Mouse (Mus musculus) erythroid progenitor cell, adult 5-6 weeks (primary cell): ENCODE measurements around the gene Itga9. TPM values are rescaled to one million over a fixed set of nuclear protein-coding genes. Genes with fewer than 3 reads are reported as not detected.

Source experiments
- ATAC-seq: replicated peaks from 2 replicates; pipeline ENCODE4 v1.8.0; 2016; ENCODE audit warnings: moderate number of reproducible peaks, mild to moderate bottlenecking, moderate TSS enrichment, inconsistent platforms; ENCODE audit not compliant: poor library complexity, low FRiP score, severe bottlenecking
- total RNA-seq, 2 experiments: library from RNA; stranded (forward) in 1 of 2; stranded (reverse) in 1 of 2; fragments of 150-400 nt in 1 of 2; fragments of 186-747, 209-891 nt in 1 of 2; gene quantifications; 2 replicates each; pipeline versions ENCODE4 v1.2.3 to v1.2.4; 2015 to 2017; ENCODE audit warnings: low replicate concordance in 2 of 2

Itga9 gene
- total RNA-seq, 2 experiments from 2014 or later: 1.6 to 2.9 TPM

DNA sequence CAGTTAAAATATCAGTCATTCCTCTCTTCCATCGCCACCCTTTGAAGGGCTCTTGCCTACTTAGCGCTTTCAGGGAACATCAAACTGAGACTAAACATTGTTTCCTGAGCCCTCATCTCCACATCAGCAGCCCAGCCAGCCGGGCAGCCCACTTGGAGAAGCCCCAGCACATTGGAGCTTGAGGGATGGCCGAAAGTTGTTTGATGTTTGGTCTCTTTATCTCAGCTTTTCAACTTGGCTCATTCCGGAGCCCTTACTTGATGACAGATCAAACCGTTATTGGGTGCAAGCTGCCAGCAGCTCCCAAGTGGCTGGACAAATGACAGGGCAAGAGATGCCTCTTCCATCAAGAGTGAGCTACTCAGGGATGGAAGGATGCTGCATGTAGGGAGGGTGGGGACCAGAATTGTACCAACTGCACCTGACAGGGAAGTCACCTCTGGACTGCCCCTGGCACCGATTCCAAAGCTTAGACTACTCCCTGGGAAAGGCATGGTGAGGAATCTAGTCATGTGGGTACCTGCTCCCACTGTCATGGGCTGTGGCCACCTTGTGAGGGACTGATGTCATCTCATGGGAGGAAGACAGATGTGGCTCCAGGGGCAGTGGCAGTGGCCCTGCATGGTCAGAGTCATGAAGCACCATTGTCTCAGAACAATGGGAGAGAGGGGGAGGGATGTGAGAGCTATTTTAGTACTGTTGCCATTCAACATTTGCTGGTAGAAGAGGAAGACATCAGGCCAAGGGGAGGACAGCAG is 232.6 kb downstream of the Itga9 start:
- ATAC-seq: no peak

GRCm38 (mm10) chr9:118841247-118841646 is 234.8 kb downstream of the Itga9 start:
- no peak for ATAC-seq

GRCm38 (mm10) chr9:118841907-118842432 is 235.5 kb downstream of the Itga9 start:
- ATAC-seq: no peak

- ATAC-seq: no peak
These were observed 237.2 kb downstream of the Itga9 start for GRCm38 (mm10) chr9:118843711-118844110.

GRCm38 (mm10) chr9:118845003-118845402 is 238.5 kb downstream of the Itga9 start:
- no peak for ATAC-seq

GRCm38 (mm10) chr9:118846766-118847165 is 240.3 kb downstream of the Itga9 start:
- no peak for ATAC-seq

DNA sequence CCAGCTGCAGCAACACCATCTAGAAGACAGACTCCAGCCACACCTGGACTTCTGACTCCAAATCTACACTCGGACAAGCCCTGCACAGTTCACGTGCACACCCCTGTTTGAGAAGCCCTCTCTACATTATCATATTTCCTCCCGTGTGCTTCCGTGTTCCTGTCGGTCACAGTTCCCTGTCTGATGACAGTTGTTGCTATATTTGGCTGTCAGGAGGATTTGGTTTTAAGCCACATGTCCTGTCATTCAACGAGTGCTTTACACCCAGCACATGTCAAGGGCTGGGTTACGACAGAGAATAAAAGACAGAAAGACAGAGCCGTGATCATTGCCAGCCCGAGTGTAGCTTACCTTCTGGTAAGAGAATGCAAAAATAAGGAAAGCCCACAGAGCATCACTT is 250.2 kb downstream of the Itga9 start:
- no peak for ATAC-seq

DNA sequence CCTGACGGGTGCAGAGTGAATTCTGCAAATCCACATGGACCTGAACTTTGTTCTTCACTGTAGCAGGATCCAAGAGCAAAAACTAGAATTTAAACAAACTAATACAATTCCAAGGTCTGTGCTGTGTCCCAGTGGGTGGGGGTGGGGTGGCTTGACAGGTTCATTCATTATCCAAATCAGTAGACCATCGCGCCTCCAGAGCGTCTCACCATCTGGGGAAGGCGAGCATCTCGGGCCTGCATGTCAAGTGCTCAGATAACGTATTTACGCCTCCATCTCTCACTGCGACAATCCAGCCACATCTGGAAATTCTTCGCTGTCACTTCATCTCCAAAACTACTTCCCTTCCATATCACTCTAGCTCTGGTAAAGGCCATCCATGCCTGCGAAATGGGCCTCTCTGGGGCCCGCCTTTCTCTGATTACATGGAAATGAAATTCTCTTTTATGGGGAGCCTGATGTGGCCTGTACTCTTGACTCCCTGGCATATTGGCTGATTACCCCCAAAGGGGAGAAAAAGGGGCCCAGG is 254.2 kb downstream of the Itga9 start:
- ATAC-seq: no peak

DNA sequence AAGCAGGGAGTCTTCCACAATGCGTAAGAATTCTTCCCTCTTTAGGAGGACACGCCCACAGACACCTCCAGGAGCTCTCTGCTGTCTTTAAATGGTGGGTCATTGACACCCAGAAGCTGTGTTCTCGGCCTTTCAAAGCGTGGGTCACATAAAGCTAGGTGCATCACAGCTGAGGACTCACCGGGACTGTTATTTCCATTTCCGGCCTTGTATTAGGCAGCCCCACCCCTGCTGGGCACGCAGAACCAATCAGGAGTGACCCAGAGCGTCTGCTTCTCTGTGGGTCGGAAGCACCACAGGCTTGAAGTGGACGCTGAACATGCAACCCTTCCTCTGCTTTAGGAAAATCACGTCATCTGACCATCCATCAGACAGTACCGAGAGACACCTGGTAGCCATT is 255.7 kb downstream of the Itga9 start:
- ATAC-seq: no peak

GRCm38 (mm10) chr9:118862852-118863260 is 256.4 kb downstream of the Itga9 start:
- ATAC-seq: no peak

DNA sequence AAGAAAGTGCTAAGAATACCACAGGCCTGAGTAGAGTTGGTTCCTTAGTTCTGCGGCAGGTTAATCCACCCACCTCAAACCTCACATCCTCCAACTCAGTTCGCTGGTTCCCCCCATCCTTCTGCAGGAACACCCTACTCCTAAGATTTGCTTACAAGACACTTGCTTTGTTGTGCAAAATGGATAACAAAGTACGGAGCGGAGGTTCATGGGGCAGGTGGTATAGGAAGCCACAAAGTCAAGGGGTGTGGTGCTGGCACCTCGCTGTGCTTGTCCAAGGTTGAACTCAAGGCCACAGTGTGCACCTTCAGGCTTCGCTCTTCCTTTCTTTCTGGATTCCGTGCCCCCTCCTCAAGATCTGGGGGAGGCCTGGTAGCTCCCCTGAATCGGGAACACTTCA is 257.0 kb downstream of the Itga9 start:
- ATAC-seq: no peak

DNA sequence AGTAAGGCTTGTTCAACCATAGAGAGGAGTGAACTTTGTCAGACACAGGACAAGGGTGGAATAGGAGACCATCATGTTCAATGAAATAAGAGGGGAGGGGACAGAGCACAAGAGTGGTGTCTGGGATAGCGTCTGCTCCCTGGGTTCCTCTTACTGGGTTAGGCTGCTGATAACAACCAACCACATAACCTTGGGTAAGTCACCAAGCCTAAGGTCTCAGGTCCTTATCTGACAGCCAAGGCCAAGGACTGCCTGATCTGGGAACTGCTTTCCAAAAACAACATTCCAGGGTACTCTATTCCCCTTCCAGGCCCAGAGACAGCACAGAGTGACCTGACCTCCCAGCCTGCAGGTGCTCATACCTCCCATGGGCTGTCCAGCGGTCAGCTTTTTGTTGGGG is 260.5 kb downstream of the Itga9 start:
- ATAC-seq: no peak

DNA sequence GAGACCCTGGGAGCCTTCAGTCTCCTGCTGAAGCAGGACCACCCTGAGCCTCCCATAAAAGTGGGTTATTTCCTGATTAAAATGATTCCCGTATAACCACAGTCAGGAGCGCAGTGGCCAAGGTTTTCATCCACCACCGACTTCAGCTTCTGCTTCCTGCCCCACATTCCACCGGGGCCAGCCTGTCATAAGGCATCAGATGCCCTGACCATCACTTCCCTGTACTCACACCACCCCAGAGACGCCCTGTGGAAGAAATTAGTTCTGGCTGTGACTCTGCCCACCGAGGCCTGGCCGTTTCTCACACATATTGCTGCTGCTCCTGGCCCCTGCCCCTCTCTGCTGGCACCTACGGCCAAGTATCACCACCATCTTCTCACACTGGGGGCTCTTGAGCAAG is 261.4 kb downstream of the Itga9 start:
- ATAC-seq: no peak

DNA sequence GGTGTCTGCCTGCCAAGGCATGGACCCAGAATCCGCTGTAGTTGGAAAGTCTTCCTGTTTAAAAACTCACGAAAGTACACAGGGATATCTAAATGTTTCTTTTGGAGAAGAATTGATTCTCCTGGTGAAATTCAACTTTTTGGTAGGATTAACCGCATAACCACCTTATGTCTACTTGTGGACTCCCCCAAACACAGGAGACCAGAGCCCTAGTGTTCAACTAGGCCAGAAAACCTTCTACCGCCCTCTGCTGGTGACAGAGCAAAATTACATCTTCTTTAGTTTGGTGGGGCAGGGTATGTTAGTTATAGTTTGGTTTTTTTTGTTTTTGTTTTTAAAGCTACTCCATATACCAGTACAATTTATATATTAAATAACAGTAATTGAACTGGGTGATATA is 264.6 kb downstream of the Itga9 start:
- no peak for ATAC-seq

GRCm38 (mm10) chr9:118873031-118873430 is 266.5 kb downstream of the Itga9 start:
- no peak for ATAC-seq

GRCm38 (mm10) chr9:118873596-118873995 is 267.1 kb downstream of the Itga9 start:
- no peak for ATAC-seq

GRCm38 (mm10) chr9:118875705-118876104 is 269.2 kb downstream of the Itga9 start:
- no peak for ATAC-seq

- no peak for ATAC-seq
These were observed 270.4 kb downstream of the Itga9 start for GRCm38 (mm10) chr9:118876902-118877301.

DNA sequence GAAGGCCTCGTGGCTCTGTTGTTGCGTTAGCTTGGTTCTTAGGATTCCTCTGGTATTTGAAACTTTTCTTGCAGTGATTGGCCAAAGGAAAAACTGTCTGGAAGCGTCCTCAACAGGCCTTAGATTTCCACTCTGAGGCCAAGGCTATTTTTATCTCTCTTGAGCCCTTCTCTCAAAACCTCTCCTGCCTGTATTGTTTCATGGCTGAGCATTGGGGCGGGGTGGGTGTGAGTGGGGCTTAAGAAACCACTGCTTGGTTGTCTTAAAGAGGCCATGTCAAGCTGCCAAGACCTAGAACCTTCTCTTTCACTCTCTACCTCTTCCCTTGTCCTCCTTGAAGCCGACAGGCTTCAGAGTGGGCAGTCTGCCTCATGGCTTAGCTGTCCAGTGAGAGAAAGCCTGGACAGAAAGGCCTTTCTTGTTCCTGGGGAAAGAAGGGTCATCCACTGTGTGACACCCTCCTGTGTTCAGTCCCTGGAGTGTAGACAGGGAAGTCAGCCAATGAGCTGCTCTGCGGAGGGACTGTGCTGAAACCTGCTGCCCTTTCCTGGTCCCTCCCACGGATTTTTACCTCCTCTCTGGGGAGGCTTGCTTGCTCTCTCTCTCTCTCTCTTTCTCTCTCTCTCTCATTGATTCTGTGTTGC is 271.0 kb downstream of the Itga9 start:
- ATAC-seq: no peak

DNA sequence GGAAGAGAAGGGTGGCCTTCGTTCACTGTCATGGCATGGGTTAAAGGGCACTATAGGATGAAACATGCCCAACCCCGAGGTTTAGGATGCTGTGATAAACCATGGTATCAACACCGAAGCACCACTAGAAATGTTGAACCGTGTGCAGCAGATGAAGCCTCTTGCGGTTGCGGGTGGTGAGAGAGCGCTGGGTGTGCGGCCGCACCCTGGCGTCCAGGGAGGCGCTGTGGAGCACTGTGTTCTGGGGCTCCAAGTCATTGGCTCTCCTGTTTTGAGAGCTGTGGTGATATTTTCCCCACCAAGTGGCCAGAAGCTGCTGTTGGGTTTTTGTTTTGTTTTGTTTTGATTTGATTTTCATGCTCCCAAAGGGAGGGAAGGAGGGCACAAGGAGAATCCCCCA is 272.1 kb downstream of the Itga9 start:
- no peak for ATAC-seq

- no peak for ATAC-seq
These were observed 274.9 kb downstream of the Itga9 start for GRCm38 (mm10) chr9:118881281-118881945.
